Mouse (Mus musculus) lung, embryonic 14.5 days (tissue): ENCODE measurements around the gene Zfp981. TPM values are rescaled to one million over a fixed set of nuclear protein-coding genes. Genes with fewer than 3 reads are reported as not detected.
"Not testable (repeated sequence)": the region's sequence is repeated elsewhere in the genome, so short reads cannot be mapped to it uniquely, and the experiment has no call there.

Experiments used
- ATAC-seq: fragments of 200-750 bp; cut with Nextera tagmentation; 2 replicates; pipeline ENCODE4 v1.8.0; 2017; ENCODE audit warnings: mild to moderate bottlenecking, moderate TSS enrichment, moderate library complexity; ENCODE audit not compliant: insufficient read depth
- DNase-seq: peaks from one replicate; pipeline ENCODE4 v3.0.0-alpha.2; 2015
- H3K27ac ChIP-seq: fragments of 300-500 bp; sonication (generic); 2 replicates; pipeline ENCODE4 v1.5.1; 2014; ENCODE audit warnings: low read depth, mild to moderate bottlenecking, moderate library complexity
- H3K27me3 ChIP-seq: fragments of 300-500 bp; sonication (generic); 2 replicates; pipeline ENCODE4 v1.6.1; 2014; ENCODE audit warnings: low read length, control low read depth; ENCODE audit not compliant: insufficient read depth
- H3K36me3 ChIP-seq: fragments of 300-500 bp; sonication (generic); 2 replicates; pipeline ENCODE4 v1.6.1; 2014; ENCODE audit warnings: control low read depth; ENCODE audit not compliant: insufficient read depth
- H3K4me1 ChIP-seq: fragments of 300-500 bp; sonication (generic); 2 replicates; pipeline ENCODE4 v1.6.1; 2014; ENCODE audit warnings: antibody characterized with exemption, control low read depth; ENCODE audit not compliant: insufficient read depth
- H3K4me2 ChIP-seq: fragments of 300-500 bp; sonication (generic); 2 replicates; pipeline ENCODE4 v1.6.1; 2014; ENCODE audit warnings: mild to moderate bottlenecking
- H3K4me3 ChIP-seq: fragments of 300-500 bp; sonication (generic); 2 replicates; pipeline ENCODE4 v1.5.1; 2014; ENCODE audit warnings: low read depth, low read length
- H3K9ac ChIP-seq: fragments of 300-500 bp; sonication (generic); 2 replicates; pipeline ENCODE4 v1.6.1; 2014
- H3K9me3 ChIP-seq: fragments of 300-500 bp; sonication (generic); 2 replicates; pipeline ENCODE4 v1.6.1; 2016; ENCODE audit warnings: low read depth, low read length, control low read depth
- CTCF ChIP-seq: IDR thresholded peaks from 2 replicates; pipeline ENCODE4 v1.5.1; 2016; ENCODE audit warnings: antibody characterized with exemption, low read depth
- WGBS: fragments of 180-500 bp; shearing (Covaris S2); extraction: QIAGEN DNeasy Blood & Tissue Kit; methylation state at CpG from one replicate; pipeline ENCODE4 v1.1.7; 2014; 5-methylcytosine and 5-hydroxymethylcytosine counted together
- polyA plus RNA-seq: library from polyadenylated mRNA; unstranded; fragments of >200 nt; fragmentation: Nextera tagmentation; extraction: Ambion mirVana; gene quantifications from 2 replicates; pipeline ENCODE4 v1.2.1, GENCODE M21; 2014

The Zfp981 gene
- polyA plus RNA-seq, 1 experiment from 2014 or later = not detected

- no peak for DNase-seq
- Histone ChIP-seq H3K4me1 (no peaks in the 10 kb centered on the region), H3K4me3 (no peak overlapping the region), H3K4me2 (no peak overlapping the region), H3K36me3 (no peaks in the 10 kb centered on the region), H3K27me3 (no peaks in the 10 kb centered on the region), H3K27ac (no peak overlapping the region), H3K9ac (no peak overlapping the region), H3K9me3 (peaks cover 59% of the 10 kb centered on the region)
- ATAC-seq = no peak
- no peak for TF ChIP-seq CTCF
Observed at GRCm38 (mm10) chr4:146492439-146492838, 9.4 kb upstream of the Zfp981 start.

GRCm38 (mm10) chr4:146492851-146493250 is 9.0 kb upstream of the Zfp981 start:
- H3K27me3 ChIP-seq = no peaks in the 10 kb centered on the region
- H3K9me3 ChIP-seq = peaks cover 61% of the 10 kb centered on the region
- no peak for ATAC-seq
- DNase-seq = no peak
- WGBS = 45% methylated on average over 1 of the region's 1 CpGs
- no peak for TF ChIP-seq CTCF
- H3K4me1 ChIP-seq = no peaks in the 10 kb centered on the region
- H3K4me2 ChIP-seq = no peak overlapping the region
- H3K4me3 ChIP-seq = no peak overlapping the region
- no peaks in the 10 kb centered on the region for H3K36me3 ChIP-seq
- H3K9ac ChIP-seq = no peak overlapping the region
- no peak overlapping the region for H3K27ac ChIP-seq

GRCm38 (mm10) chr4:146493319-146493907 is 8.4 kb upstream of the Zfp981 start:
- not testable (repeated sequence) for H3K4me1 ChIP-seq, H3K4me2 ChIP-seq, H3K9ac ChIP-seq, DNase-seq, H3K36me3 ChIP-seq, ATAC-seq, H3K27ac ChIP-seq, H3K27me3 ChIP-seq, H3K4me3 ChIP-seq
- 84% methylated on average over 6 of the region's 6 CpGs for WGBS
- peaks cover 64% of the 10 kb centered on the region for H3K9me3 ChIP-seq

GRCm38 (mm10) chr4:146494980-146495379 is 6.8 kb upstream of the Zfp981 start:
- Histone ChIP-seq H3K4me3 (no peak overlapping the region), H3K4me1 (no peaks in the 10 kb centered on the region), H3K36me3 (no peaks in the 10 kb centered on the region), H3K27me3 (no peaks in the 10 kb centered on the region), H3K9me3 (peaks cover 66% of the 10 kb centered on the region), H3K27ac (no peak overlapping the region), H3K4me2 (no peak overlapping the region), H3K9ac (no peak overlapping the region)
- TF ChIP-seq CTCF = no peak
- no peak for DNase-seq
- 63% methylated on average over 4 of the region's 4 CpGs for WGBS
- ATAC-seq = no peak

- H3K9ac ChIP-seq, H3K4me2 ChIP-seq, H3K27ac ChIP-seq, H3K36me3 ChIP-seq, H3K4me3 ChIP-seq, H3K4me1 ChIP-seq, DNase-seq, ATAC-seq, H3K27me3 ChIP-seq: not testable (repeated sequence)
- WGBS = 80% methylated on average over 9 of the region's 9 CpGs
- peaks cover 55% of the 10 kb centered on the region for H3K9me3 ChIP-seq
Observed at GRCm38 (mm10) chr4:146497695-146498275, 4.0 kb upstream of the Zfp981 start.

- not testable (repeated sequence) for ATAC-seq, H3K27me3 ChIP-seq, H3K27ac ChIP-seq, DNase-seq, H3K4me2 ChIP-seq, H3K4me1 ChIP-seq, H3K4me3 ChIP-seq, H3K9ac ChIP-seq, H3K36me3 ChIP-seq
- H3K9me3 ChIP-seq = peaks cover 15% of the 10 kb centered on the region; the same call in 1 of the 2 replicates
- WGBS = 92% methylated on average over 15 of the region's 24 CpGs
Observed at GRCm38 (mm10) chr4:146509029-146509428, 7.2 kb downstream of the Zfp981 start.

- not testable (repeated sequence) for H3K27me3 ChIP-seq, ATAC-seq, H3K9ac ChIP-seq, H3K4me3 ChIP-seq, H3K27ac ChIP-seq, DNase-seq, H3K4me1 ChIP-seq, H3K4me2 ChIP-seq, H3K36me3 ChIP-seq
- H3K9me3 ChIP-seq = peaks cover 34% of the 10 kb centered on the region; the same call in 1 of the 2 replicates
Observed at GRCm38 (mm10) chr4:146511871-146512270, 10.0 kb downstream of the Zfp981 start.

GRCm38 (mm10) chr4:146516474-146516873 is 14.6 kb downstream of the Zfp981 start:
- H3K9me3 ChIP-seq = peaks cover 65% of the 10 kb centered on the region
- no peak overlapping the region for H3K4me3 ChIP-seq
- no peaks in the 10 kb centered on the region for H3K36me3 ChIP-seq
- H3K27me3 ChIP-seq = no peaks in the 10 kb centered on the region
- WGBS = 46% methylated on average over 1 of the region's 1 CpGs
- H3K4me2 ChIP-seq = no peak overlapping the region
- H3K9ac ChIP-seq = no peak overlapping the region
- H3K27ac ChIP-seq = no peak overlapping the region
- TF ChIP-seq CTCF = no peak
- ATAC-seq (no peak), DNase-seq (no peak)
- H3K4me1 ChIP-seq = no peaks in the 10 kb centered on the region

- H3K27ac ChIP-seq, H3K9ac ChIP-seq, H3K4me2 ChIP-seq, H3K27me3 ChIP-seq, H3K4me1 ChIP-seq, ATAC-seq, H3K4me3 ChIP-seq, DNase-seq, H3K36me3 ChIP-seq: not testable (repeated sequence)
- peaks cover 66% of the 10 kb centered on the region for H3K9me3 ChIP-seq
- WGBS = 58% methylated on average over 2 of the region's 2 CpGs
Observed at GRCm38 (mm10) chr4:146517150-146517549, 15.3 kb downstream of the Zfp981 start.
